Mouse (Mus musculus) spleen, postnatal 36 days (tissue): Measurements from ENCODE around the gene Sars2.
"Not testable (repeated sequence)": the region's sequence is repeated elsewhere in the genome, so short reads cannot be mapped to it uniquely, and the experiment has no call there.

ENCODE experiments used
- DNase-seq, 2 experiments: peaks; one replicate each; pipeline ENCODE4 v3.0.0; 2022; ENCODE audit warnings: low spot score in 2 of 2, mixed read lengths in 1 of 2

Gene Sars2

DNA sequence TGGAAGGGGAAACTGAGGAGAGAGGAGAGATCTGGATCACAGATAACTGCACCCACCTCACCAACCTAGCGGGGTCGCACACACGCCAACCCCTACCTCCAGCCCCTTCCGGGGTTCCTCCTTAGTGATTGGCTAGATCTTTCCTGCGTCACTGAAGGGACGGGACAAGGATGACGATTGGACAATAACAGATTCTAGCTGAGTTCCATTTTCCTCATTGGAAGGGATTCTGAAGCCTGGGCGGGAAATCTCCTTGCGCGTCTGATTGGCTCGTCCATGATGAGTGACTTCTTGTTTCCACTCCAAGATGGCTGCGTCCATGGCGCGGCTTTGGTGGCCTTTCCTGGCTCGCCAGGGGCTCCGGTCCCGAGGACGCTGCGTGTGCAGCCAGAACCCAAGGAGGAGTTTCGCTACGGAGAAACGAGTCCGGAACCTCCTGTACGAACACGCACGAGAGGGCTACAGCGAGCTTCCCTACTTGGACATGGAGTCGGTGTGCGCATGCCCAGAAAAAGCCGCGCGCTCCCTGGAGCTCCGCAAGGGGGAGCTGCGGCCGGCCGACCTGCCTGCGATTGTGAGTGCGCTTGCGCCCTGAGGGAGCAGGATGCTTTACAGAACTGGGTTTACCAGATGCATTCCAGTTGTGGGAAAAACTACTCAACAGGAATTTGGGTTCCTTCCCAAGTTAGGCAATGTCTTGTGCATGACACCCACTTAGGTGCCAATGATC is at the start of gene Sars2, which contains the start of gene Mrps12:
TSS of gene Sars2 (plus strand) at position 284 of the 730 bp plus-strand sequence.
TSS of gene Mrps12 (minus strand) at position 112 of the 730 bp plus-strand sequence.
- DNase-seq: peak; percentile 94 to 97

DNA sequence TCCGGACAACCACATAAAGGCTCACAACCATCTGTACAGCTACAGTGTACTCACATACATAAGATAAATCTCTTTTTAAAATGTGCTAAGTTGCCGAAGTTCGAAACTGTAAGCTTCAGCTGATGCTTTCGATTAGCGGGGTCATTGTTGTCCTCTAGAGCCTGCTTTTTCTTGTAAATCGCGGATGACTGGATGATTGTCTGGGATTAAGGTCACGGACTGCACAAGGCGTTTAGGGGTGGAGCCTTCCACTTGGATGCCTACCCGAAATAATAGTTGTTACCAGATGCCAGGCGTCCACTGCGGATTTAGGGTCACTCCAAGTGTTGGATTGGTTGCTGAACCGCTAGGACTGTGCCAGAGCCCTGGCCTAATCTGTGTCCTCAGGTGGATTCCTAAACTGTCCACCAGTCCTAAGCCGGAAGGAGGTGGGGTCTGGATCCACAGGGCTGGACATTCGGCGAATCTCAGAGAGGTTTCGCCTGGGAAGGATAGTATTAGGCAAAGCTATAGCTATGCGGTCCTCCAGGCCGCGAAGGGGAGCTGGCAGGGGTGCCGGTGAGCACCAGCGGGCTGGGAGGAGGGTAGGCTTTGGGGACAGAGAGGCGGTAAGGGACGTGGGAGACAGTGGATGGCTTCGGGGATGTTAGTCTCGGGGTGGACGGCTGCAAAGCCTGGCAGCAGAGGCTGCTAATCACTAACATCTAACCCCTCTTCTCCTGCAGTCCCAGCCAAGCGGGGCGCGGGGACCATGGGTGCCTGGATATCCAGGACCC is 49.1 kb upstream of the Sars2 start, which contains the start of gene Fbxo27:
TSS of gene Fbxo27 (plus strand) at position 305 of the 776 bp plus-strand sequence.
- DNase-seq: no peak

DNA sequence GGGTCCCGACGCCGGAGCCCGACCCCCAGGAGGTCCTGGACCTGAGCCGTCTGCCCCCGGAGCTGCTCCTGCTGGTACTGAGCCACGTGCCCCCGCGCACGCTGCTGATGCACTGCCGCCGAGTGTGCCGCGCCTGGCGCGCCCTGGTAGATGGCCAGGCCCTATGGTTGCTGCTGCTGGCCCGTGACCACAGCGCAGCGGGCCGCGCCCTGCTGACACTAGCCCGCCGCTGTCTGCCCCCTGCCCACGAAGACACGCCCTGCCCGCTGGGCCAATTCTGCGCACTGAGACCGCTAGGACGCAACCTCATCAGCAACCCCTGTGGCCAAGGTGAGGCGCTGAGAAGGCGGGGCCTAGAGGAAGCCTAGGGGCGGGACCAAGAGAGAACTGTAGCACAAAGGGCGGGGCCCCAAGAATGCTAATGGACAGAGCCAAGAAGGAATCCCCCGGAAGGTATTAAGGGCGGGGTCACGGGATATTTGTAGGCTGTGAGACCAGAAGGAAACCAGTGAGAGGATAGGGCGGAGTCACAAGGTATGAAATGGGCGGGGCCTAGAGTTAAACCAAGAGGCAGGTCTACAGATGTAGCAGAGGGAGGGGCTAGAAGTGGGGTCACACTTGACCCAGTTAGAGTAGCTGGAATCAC is 48.3 kb upstream of the Sars2 start:
- DNase-seq: peak; percentile 77 to 86

GRCm38 (mm10) chr7:28694423-28694822 is 47.4 kb upstream of the Sars2 start:
- DNase-seq: no peak

GRCm38 (mm10) chr7:28694966-28695511 is 46.8 kb upstream of the Sars2 start:
- no peak for DNase-seq

- no peak for DNase-seq
Observed at GRCm38 (mm10) chr7:28697277-28697676, 44.5 kb upstream of the Sars2 start.

DNA sequence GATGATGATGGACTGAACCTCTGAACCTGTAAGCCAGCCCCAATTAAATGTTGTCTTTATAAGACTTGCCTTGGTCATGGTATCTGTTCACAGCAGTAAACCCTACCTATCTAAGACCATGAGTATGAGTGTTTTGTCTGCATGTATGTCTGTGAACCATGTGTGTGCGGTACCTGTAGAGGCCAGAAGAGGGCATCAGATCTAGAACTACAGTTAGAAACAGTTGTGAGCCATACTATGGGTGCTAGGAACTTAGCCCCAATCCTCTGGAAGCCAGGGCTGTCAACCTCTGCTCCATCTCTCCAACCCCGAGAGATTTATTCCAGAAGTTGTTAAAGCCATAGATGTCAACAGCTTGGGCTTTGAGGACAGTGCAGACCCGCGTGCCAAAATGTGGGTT is 41.5 kb upstream of the Sars2 start:
- DNase-seq: no peak

DNA sequence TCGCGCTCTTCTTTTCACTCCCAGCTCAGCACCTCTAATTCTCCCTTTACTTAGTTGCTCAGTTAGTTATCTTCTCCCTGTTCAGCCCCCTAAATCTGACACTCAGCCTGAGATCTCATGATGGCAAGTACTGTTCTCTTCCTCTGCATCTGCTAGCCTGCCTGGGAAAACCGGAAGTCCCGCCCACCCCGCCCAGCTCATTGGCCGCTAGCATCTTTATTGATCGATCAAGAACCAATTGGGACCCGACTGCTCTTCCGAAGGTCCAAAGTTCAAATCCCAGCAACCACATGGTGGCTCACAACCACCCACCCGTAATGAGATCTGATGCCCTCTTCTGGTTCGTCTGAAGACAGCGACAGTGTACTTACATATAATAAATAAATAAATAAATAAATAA is 40.5 kb upstream of the Sars2 start:
- DNase-seq: not testable (repeated sequence)

- DNase-seq: no peak
Observed at GRCm38 (mm10) chr7:28702601-28703143, 39.1 kb upstream of the Sars2 start.

DNA sequence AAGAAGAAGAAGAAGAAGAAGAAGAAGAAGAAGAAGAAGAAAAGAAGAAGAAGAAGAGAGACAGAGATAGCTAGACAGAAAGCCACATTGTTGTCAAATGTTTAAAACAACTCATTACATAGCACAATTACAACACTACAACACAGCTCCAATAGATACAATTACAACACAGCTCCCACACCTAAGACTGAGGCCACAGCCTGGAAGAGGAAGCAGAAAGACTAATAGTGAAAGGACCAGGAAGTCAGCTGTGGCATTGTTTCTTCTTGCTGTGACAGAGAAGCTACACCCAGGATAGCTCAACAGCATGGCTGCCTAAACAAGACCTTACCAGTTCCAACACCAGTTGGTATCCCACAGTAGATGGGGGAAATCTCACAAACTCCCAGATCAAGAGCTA is 32.3 kb upstream of the Sars2 start:
- DNase-seq: no peak

- no peak for DNase-seq
Observed at GRCm38 (mm10) chr7:28710962-28711361, 30.8 kb upstream of the Sars2 start.

DNA sequence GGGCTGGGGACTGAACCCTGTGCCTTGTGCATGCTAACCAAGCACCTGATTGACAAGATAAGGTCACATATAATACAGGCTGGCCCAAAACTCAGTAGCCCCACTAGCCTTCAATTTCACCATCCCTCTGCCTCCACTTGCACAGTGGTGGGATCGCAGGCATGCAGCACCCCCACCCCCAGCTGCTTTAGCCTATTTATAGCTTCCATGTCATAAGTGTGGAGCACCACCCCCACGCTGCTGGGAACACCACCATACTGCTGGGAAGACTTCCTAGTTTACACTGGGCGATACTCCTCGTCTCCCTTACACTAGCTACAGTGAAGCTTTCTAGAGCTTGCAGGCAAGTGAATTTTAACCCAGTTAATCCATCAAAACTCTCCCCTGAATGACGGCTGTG is 27.1 kb upstream of the Sars2 start:
- no peak for DNase-seq

DNA sequence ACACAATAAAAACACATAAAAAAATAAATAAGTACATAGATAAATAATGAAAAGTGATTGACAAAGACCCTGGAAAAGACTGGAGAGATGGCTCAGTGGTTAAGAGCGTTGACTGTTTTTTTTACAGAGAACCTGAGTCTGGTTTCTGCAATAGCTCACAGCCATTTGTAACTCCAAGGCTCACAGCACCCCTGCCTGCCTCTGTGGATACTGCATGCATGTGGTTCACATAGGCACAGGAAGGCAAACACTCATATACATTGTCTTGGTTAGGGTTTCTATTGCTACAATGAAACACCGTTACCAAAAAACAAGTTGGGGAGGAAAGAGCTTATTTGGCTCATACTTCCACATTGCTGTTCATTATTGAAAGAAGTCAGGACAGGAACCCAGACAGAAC is 26.2 kb upstream of the Sars2 start:
- DNase-seq: no peak

GRCm38 (mm10) chr7:28716590-28717281 is 25.1 kb upstream of the Sars2 start, which contains the start of gene Fbxo17:
TSS of gene Fbxo17 (plus strand) at chr7:28716804.
- DNase-seq: peak; percentile 22 to 45

DNA sequence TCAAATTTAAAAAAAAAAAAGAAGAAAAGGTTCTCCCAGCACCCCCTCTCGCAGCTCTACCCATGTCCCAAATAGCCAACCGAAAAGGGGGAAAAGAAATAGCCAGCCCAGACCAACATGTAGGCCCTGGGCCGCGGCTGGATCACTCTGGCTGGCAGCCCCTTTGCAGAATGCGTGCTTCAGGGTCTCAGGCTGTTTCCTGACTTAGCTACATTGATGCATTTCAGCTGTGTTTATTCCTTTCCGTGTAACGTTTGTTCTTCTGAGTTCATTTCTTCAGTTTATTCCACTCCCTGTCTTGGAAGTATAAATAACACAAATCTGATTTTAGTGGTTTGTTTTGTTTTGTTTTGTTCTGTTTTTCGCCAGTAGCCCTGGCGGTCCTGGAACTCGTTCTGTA is 24.1 kb upstream of the Sars2 start:
- DNase-seq: no peak

GRCm38 (mm10) chr7:28719159-28719558 is 22.6 kb upstream of the Sars2 start:
- DNase-seq: no peak

DNA sequence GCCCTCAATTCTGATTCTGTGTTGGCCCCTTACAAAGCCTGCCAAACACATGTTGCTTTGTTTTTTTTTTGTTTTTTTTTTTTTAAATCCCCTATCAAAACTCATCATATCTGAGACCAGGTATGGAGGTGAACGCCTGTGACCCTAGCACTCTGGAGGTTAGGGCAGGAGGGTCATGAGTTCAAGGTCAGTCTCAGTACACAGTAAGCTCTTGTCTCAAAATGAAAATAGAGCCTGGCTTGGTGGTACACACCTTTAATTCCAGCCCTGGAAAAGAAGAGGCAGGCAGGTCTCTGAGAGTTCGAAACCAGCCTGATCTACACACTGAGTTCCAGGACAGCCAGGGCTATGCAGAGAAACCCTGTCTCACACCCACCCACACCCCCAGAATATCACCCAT is 22.1 kb upstream of the Sars2 start:
- no peak for DNase-seq

- DNase-seq: no peak
Observed at GRCm38 (mm10) chr7:28720753-28721537, 20.8 kb upstream of the Sars2 start.

- DNase-seq: no peak
Observed at GRCm38 (mm10) chr7:28722079-28722478, 19.7 kb upstream of the Sars2 start.

DNA sequence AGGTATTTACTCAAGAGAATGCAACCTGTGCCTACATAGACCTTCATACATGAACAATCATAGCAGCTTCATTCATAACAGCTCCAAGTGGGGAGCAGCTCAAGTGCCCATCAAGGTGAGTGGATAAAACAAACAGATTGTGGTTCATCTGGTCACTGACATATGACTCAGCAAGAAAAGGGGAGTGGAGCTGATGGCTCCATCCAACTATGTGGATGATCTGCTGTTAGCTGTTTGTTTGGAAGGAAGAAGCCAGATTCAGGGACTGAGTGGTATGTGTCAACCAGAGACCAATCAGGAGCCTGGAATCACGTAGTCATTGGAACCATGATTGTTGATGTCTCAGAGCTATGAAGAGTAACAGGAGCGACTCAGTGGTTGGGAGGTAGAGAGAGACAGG is 17.2 kb upstream of the Sars2 start:
- no peak for DNase-seq
